Mouse (Mus musculus): Measurements from ENCODE around the gene Myl9. TPM values are rescaled to one million over a fixed set of nuclear protein-coding genes. Genes with fewer than 3 reads are reported as not detected.
A peak's percentile ranks its signal among the peaks of the same experiment; 100 is the strongest.

Myl9 gene
- 447 and 578 TPM in 2 replicates for polyA plus RNA-seq (2015; fragmentation: Nextera tagmentation; extraction: Ambion mirVana)

DNA sequence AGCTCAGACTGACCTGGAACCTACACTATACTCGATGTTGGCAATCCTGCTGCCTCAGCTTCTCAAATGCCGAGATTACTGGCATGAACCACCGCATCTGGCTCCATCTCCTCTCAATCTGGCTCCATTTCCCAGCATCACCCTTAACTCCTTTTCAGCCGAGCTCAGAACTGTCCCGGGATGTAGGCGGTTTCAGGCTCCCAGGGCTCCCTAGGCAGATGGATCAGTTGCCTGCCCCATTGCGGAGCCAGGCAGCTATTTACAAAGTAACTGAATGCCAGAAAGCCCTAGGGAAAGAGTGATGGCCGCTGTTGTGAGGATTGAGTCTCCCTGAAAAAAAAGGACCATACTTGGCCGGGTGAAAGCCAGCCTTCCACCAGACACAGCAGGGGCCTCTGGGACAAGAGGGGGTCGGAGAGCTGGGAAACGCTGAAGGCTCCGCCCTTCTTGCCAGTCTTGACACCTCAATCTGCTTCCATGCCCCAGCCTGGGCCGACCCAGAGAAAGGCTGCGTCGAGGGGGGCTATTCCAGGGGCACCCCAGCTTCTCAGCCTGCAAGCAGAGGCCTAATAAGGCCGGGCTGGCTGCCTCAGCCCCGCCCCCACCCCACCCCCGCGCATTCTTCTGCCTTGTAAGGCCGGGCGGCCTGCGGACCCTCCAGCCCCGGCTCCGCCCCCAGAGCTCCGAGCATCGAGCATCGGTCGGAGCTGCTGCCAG, at the start of gene Myl9:
TSS of gene Myl9 (plus strand) at position 683 of the 717 bp plus-strand sequence.
- H3K9me3 ChIP-seq (ENCODE audit: low read length), result no peaks in the 10 kb centered on the region
- peak within 1 kb of the TSS; percentile 66 for H3K4me2 ChIP-seq (replicated peaks; ENCODE audit: low read depth, low read length)
- H3K9ac ChIP-seq (replicated peaks; ENCODE audit: low read length), result peak within 1 kb of the TSS; percentile 71
- H3K27me3 ChIP-seq (ENCODE audit: insufficient read depth, low read length), result no peaks in the 10 kb centered on the region
- WGBS, result 2% methylated on average over 28 of the region's 28 CpGs
- H3K4me3 ChIP-seq (ENCODE audit: low read length), result peak within 1 kb of the TSS; percentile 51
- peak; percentile 90 for ATAC-seq (ENCODE audit: low FRiP score, low TSS enrichment)
- peaks cover 32% of the 10 kb centered on the region for H3K4me1 ChIP-seq (ENCODE audit: insufficient read depth, low read length)
- H3K36me3 ChIP-seq (ENCODE audit: insufficient read depth, low read length), result no peaks in the 10 kb centered on the region
- peak within 1 kb of the TSS; percentile 94 for H3K27ac ChIP-seq (ENCODE audit: low read length)

DNA sequence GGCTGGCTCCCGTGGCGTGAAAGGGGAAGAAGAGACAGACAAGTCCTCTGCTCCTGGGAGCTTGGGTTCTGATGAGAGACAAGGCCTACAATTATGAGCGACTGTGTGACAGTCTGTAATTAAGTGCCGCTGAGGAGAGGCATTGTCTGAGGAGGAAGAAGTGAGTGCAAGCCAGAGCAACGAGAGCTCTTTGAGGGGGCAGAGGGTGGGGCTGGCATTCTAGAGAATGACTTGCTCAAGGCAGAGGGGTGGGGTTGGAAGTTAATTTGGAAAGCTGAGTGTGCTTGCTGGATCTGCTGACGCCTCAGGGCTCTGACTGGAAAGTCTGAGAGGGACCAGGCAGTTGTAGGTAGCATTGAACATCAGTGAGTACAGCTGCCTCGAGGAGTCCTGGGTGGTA, 48.9 kb upstream of the Myl9 start:
- WGBS, result 17% methylated on average over 7 of the region's 7 CpGs
- Histone ChIP-seq H3K4me1 (ENCODE audit: insufficient read depth, low read length) (peaks cover 48% of the 10 kb centered on the region), H3K27ac (ENCODE audit: low read length) (peak overlapping the region; percentile 63), H3K4me3 (ENCODE audit: low read length) (no peak overlapping the region), H3K36me3 (ENCODE audit: insufficient read depth, low read length) (no peaks in the 10 kb centered on the region), H3K4me2 (replicated peaks; ENCODE audit: low read depth, low read length) (no peak overlapping the region), H3K9me3 (ENCODE audit: low read length) (no peaks in the 10 kb centered on the region), H3K27me3 (ENCODE audit: insufficient read depth, low read length) (no peaks in the 10 kb centered on the region), H3K9ac (replicated peaks; ENCODE audit: low read length) (peak overlapping the region; percentile 32; the same call in 1 of the 2 replicates)
- no peak for ATAC-seq (ENCODE audit: low FRiP score, low TSS enrichment)

DNA sequence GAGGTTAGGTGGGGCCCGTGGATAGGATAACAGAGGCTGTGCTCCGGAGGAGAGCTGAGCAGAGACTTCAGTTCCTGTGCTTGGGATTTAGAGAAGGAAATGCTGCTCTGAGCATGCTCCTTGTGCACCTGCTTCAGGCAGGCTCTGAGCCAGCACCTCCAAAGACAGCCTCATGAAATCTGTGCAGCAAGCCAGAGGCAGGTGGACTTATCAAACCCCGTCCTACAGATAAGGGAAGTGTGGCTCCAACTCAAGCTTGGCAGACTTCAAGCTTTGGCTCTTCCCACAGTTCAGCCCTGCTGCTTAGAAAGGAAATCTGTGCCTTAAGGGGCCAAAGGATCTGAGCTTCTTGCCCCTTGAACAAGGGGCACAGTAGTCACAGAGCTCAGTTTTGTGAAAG, 48.3 kb upstream of the Myl9 start:
- no peaks in the 10 kb centered on the region for H3K9me3 ChIP-seq (ENCODE audit: low read length)
- WGBS, result 29% methylated on average over 3 of the region's 3 CpGs
- H3K27me3 ChIP-seq (ENCODE audit: insufficient read depth, low read length), result no peaks in the 10 kb centered on the region
- no peak for ATAC-seq (ENCODE audit: low FRiP score, low TSS enrichment)
- no peak overlapping the region for H3K4me3 ChIP-seq (ENCODE audit: low read length)
- no peak overlapping the region for H3K9ac ChIP-seq (replicated peaks; ENCODE audit: low read length)
- peaks cover 51% of the 10 kb centered on the region for H3K4me1 ChIP-seq (ENCODE audit: insufficient read depth, low read length)
- H3K4me2 ChIP-seq (replicated peaks; ENCODE audit: low read depth, low read length), result no peak overlapping the region
- peak overlapping the region; percentile 43; the same call in 1 of the 2 replicates for H3K27ac ChIP-seq (ENCODE audit: low read length)
- no peaks in the 10 kb centered on the region for H3K36me3 ChIP-seq (ENCODE audit: insufficient read depth, low read length)

DNA sequence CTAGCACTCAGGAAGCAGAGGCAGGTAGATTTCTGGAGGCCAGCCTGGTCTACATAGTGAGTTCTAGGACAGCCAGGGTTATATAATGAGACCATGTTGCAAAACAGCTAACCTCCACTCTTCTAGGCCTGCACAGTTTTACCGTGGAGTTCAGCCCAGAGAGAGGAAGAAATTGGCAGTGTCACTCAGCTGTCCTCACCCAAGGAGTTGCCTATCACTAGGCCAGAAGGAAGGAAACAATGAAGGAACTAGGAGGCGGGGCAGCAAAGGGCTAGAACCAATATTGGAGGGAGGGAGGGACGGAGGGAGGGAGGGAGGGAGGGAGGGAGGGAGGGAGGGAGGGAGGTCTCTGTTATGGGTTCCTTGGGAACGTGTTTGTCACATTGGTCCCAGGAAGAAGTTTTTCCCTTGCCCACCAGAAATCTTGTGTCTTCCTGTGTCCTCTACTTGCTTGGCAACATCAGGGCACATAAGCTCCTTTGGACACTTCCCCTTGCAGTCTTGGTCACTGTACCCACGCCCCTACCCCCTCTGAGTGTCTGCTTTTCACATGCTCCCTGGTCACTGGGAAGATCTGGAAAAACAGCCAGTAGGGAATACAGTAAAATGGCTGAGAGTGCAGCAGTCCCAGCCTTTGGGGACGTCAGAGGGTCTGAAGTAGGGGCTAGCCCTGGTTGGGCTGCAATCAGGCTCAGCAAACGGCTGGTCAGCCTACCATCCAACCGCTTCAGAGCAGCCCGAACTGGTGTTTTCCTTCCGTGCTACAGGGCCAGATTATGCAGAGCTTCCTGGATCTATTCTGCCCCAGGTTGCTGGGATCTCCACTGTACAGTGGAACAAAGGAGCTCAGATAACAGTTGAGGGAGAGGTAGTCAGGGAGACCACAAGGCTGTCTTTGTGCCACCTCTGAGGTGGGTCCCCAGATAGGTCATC, 45.4 kb upstream of the Myl9 start:
- 53% methylated on average over 9 of the region's 10 CpGs for WGBS
- no peak for ATAC-seq (ENCODE audit: low FRiP score, low TSS enrichment)
- H3K36me3 ChIP-seq (ENCODE audit: insufficient read depth, low read length), result no peaks in the 10 kb centered on the region
- no peak overlapping the region for H3K4me3 ChIP-seq (ENCODE audit: low read length)
- H3K9me3 ChIP-seq (ENCODE audit: low read length), result no peaks in the 10 kb centered on the region
- H3K27ac ChIP-seq (ENCODE audit: low read length), result peak overlapping the region; percentile 17; the same call in 1 of the 2 replicates
- H3K4me2 ChIP-seq (replicated peaks; ENCODE audit: low read depth, low read length), result 0 out of 2 replicates have a peak overlapping the region, but pooled peaks have one; percentile 7
- H3K4me1 ChIP-seq (ENCODE audit: insufficient read depth, low read length), result peaks cover 36% of the 10 kb centered on the region
- no peak overlapping the region for H3K9ac ChIP-seq (replicated peaks; ENCODE audit: low read length)
- no peaks in the 10 kb centered on the region for H3K27me3 ChIP-seq (ENCODE audit: insufficient read depth, low read length)

DNA sequence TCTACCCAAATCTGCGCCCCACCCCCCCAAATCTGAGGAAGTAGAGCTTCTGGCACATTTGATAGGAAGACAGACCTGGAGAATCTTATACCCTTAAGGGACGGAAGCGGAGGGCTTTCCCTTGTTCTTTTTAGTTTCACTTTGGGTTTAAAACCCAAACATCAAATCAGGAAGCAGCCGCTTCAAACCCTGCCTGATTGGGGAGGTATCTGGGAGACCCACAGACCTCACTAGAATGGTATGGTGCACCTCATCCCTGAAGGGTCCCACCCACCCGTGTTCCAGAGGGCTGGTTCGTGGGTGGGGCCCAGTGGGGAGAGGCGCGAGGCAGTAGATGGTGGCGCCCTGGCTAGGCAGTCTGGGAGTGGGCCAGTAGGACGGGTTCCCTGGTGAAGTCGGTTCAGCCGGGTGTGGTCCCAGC, 44.7 kb upstream of the Myl9 start:
- 81% methylated on average over 12 of the region's 12 CpGs for WGBS
- no peak overlapping the region for H3K9ac ChIP-seq (replicated peaks; ENCODE audit: low read length)
- H3K27ac ChIP-seq (ENCODE audit: low read length), result peak overlapping the region; percentile 17; the same call in 1 of the 2 replicates
- no peak overlapping the region for H3K4me3 ChIP-seq (ENCODE audit: low read length)
- no peaks in the 10 kb centered on the region for H3K36me3 ChIP-seq (ENCODE audit: insufficient read depth, low read length)
- H3K4me2 ChIP-seq (replicated peaks; ENCODE audit: low read depth, low read length), result 0 out of 2 replicates have a peak overlapping the region, but pooled peaks have one; percentile 7
- ATAC-seq (ENCODE audit: low FRiP score, low TSS enrichment), result no peak
- peaks cover 29% of the 10 kb centered on the region for H3K4me1 ChIP-seq (ENCODE audit: insufficient read depth, low read length)
- no peaks in the 10 kb centered on the region for H3K9me3 ChIP-seq (ENCODE audit: low read length)
- no peaks in the 10 kb centered on the region for H3K27me3 ChIP-seq (ENCODE audit: insufficient read depth, low read length)

DNA sequence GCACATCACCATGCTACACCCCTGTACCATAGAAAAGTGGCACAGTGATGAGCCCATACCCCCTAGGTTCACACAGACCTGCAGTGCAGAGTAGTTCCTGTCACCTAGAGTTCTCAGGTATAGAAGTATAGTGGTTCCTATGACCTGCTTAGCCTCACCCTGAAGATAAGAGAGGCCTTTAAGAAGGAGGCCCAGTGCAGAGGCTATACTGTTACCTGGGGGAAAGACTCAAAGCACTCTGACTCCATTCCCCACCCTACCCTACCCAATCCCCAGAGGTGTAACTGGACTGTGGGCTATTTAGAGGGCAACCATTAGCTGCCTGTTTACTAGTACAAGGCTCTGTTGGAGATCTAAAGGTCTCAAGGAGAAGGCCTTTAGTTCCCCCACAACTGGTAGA, 43.6 kb upstream of the Myl9 start:
- no peaks in the 10 kb centered on the region for H3K9me3 ChIP-seq (ENCODE audit: low read length)
- no peaks in the 10 kb centered on the region for H3K27me3 ChIP-seq (ENCODE audit: insufficient read depth, low read length)
- no peak overlapping the region for H3K4me2 ChIP-seq (replicated peaks; ENCODE audit: low read depth, low read length)
- no peak overlapping the region for H3K9ac ChIP-seq (replicated peaks; ENCODE audit: low read length)
- ATAC-seq (ENCODE audit: low FRiP score, low TSS enrichment), result no peak
- H3K4me3 ChIP-seq (ENCODE audit: low read length), result no peak overlapping the region
- H3K27ac ChIP-seq (ENCODE audit: low read length), result peak overlapping the region; percentile 14; the same call in 1 of the 2 replicates
- peaks cover 28% of the 10 kb centered on the region for H3K4me1 ChIP-seq (ENCODE audit: insufficient read depth, low read length)
- no peaks in the 10 kb centered on the region for H3K36me3 ChIP-seq (ENCODE audit: insufficient read depth, low read length)

DNA sequence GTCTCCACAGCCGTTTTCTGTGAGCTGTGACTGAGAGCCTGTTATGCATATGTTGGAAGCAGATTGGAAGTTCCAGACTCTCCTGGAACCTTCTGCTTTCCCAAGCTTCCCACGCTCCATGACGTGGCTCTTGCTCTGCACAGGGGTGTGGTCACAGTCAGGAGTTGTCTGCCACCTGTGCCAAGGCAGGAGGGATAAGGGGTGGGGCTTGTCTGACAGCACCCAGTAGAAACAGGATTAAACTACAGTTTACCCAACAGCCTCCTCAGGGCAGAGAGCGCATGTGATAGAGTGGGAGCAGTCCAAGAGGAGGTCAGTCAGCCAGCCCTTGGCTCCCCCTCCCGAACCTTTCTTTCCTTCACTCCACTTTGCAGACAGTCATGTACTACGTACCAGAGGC, 43.1 kb upstream of the Myl9 start:
- peaks cover 29% of the 10 kb centered on the region for H3K4me1 ChIP-seq (ENCODE audit: insufficient read depth, low read length)
- H3K27ac ChIP-seq (ENCODE audit: low read length), result peak overlapping the region; percentile 55; the same call in 1 of the 2 replicates

DNA sequence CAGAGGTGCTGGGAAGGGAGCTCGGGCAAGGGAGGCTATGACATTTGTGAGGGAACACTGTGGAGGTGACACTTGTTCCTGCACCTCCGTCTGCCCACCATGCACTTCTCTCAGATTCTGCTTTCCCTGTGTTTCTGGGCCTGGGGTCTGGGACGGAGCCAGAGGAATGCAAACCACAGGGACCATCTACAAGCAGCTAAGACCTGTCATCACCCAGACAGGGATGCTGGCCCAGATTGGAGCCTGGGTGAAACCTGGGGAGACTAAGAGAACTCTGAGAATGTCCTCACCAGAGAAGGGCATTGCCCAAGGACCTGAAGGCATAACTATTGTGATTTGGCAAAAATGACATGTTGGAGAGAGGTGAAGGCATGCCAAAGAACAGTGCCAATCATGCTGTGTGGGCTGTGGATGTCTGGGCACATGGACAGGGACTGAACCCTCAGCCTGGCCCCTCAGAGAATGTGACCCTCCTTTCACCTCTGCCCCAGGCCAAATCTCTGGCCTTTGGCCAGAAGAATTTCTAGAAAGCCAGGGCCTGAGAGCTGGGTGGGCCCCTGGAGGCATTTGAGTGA, 39.4 kb upstream of the Myl9 start:
- Histone ChIP-seq H3K4me1 (ENCODE audit: insufficient read depth, low read length) (peaks cover 37% of the 10 kb centered on the region), H3K9me3 (ENCODE audit: low read length) (no peaks in the 10 kb centered on the region), H3K4me3 (ENCODE audit: low read length) (no peak overlapping the region), H3K9ac (replicated peaks; ENCODE audit: low read length) (no peak overlapping the region), H3K27ac (ENCODE audit: low read length) (no peak overlapping the region), H3K4me2 (replicated peaks; ENCODE audit: low read depth, low read length) (no peak overlapping the region), H3K27me3 (ENCODE audit: insufficient read depth, low read length) (no peaks in the 10 kb centered on the region), H3K36me3 (ENCODE audit: insufficient read depth, low read length) (no peaks in the 10 kb centered on the region)
- WGBS, result 64% methylated on average over 3 of the region's 3 CpGs
- ATAC-seq (ENCODE audit: low FRiP score, low TSS enrichment), result no peak

More for the DNA sequence above, 43.1 kb upstream of the Myl9 start:
- H3K27me3 ChIP-seq (ENCODE audit: insufficient read depth, low read length), result no peaks in the 10 kb centered on the region
- H3K4me2 ChIP-seq (replicated peaks; ENCODE audit: low read depth, low read length), result no peak overlapping the region
- no peak overlapping the region for H3K4me3 ChIP-seq (ENCODE audit: low read length)
- 0 out of 2 replicates have a peak overlapping the region, but pooled peaks have one; percentile 5 for H3K9ac ChIP-seq (replicated peaks; ENCODE audit: low read length)
- ATAC-seq (ENCODE audit: low FRiP score, low TSS enrichment), result peak; percentile 49
- no peaks in the 10 kb centered on the region for H3K36me3 ChIP-seq (ENCODE audit: insufficient read depth, low read length)
- WGBS, result 60% methylated on average over 6 of the region's 6 CpGs
- H3K9me3 ChIP-seq (ENCODE audit: low read length), result no peaks in the 10 kb centered on the region

DNA sequence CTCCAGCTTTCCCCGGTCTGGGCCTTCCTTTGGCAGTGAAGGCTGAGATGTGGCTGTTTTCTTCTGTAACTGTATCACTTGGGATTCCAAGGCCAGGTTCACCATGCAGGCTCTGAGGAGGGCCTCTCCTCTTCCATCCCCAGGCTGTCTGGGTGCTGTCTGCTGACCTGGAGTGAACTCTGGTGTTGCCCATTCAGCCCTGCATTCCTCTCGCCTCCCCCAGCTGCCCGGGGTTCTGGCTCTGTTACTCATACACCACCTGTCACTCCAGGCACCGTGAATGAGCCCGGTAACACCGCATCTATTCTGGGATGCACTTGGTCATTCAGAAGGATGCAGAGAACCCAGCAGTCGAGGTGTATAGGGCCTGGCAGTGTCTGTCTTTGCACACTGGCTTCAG, 38.4 kb upstream of the Myl9 start:
- peak; percentile 57; the same call in 1 of the 2 replicates for ATAC-seq (ENCODE audit: low FRiP score, low TSS enrichment)
- 33% methylated on average over 7 of the region's 7 CpGs for WGBS
- Histone ChIP-seq H3K4me3 (ENCODE audit: low read length) (no peak overlapping the region), H3K4me1 (ENCODE audit: insufficient read depth, low read length) (peaks cover 38% of the 10 kb centered on the region), H3K9ac (replicated peaks; ENCODE audit: low read length) (no peak overlapping the region), H3K27ac (ENCODE audit: low read length) (no peak overlapping the region), H3K36me3 (ENCODE audit: insufficient read depth, low read length) (no peaks in the 10 kb centered on the region), H3K4me2 (replicated peaks; ENCODE audit: low read depth, low read length) (no peak overlapping the region), H3K27me3 (ENCODE audit: insufficient read depth, low read length) (no peaks in the 10 kb centered on the region), H3K9me3 (ENCODE audit: low read length) (no peaks in the 10 kb centered on the region)

All from kidney, embryonic 16.5 days (tissue).